Mouse (Mus musculus): ENCODE data around the gene Itpr1.

GRCm38 (mm10) chr6:108464308-108464979, 251.5 kb downstream of the Itpr1 start:
- no peak for TF ChIP-seq CTCF (IDR thresholded peaks at IDR 0.05; ENCODE audit: insufficient read depth, low read depth, low read length)
- TF ChIP-seq POLR2A (IDR thresholded peaks at IDR 0.05; ENCODE audit: insufficient read depth, low read depth, low read length) = no peak

Data from olfactory bulb, adult 2 months (tissue).